Mouse (Mus musculus): ENCODE data around the gene Htr5b. TPM values are rescaled to one million over a fixed set of nuclear protein-coding genes. Genes with fewer than 3 reads are reported as not detected.

The Htr5b gene
- 0.42 and 0.66 TPM in 2 replicates for polyA plus RNA-seq (2012; rRNA removed)

GRCm38 (mm10) chr1:121528399-121528720 lies at the start of gene Htr5b:
Htr5b (minus strand) TSS chr1:121528465.

DNA sequence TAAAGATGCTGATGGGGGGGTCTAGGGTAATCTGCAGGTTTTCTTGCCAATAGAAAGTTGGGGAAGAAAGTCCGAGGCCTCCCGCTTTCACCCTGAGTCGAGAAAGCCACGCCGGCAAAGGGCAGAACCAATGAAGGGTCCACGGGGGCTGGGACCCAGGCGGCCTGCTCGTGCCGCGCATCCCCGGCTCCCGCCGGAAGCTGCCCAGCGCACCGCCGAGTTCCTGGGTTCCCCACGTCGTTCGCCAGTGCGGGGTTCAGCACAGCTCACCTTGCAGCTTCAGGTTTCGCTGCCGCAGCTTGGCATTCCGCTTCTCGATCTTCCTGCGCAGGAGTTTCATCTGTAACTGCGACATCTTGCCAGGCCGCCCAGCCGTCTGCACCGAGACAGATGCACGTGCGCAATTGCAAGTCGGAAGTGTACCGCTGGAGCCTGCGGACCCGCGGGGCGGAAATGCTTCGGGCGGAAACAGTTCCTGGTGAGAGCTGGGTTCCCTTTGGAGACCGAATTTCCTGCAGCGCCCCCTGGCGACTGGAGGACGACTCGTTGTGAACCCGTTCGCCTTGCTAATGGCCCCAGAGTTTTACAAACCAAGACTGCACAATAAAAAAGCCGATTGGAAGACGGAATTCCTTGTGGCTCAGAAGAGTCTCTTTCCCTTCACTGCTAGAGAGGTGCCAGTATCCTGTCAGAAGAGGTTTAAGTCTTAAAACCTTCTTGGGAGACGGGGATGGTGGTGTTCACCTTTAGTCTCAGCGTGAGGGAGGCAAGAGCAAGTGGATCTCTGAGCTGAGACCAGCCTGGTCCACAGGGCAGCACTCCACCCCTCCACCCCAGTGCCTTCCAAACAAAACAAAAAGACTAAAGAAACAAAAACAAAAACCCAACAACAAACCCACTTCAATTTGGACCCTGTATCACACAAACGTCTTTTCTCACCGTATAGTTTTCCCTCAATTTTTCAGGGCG lies 39.5 kb upstream of the Htr5b start, which contains the start of gene Ddx18:
TSS of gene Ddx18 (minus strand) at position 469 of the 969 bp plus-strand sequence.

Other genes with a start within 250 kb of the Htr5b start
- 32.4 and 32.7 TPM in 2 replicates for gene Insig2, start 195.9 kb downstream of the Htr5b start, polyA plus RNA-seq (2012; rRNA removed)
- 16.9 and 18.5 TPM in 2 replicates for gene Ccdc93, start 97.4 kb downstream of the Htr5b start, polyA plus RNA-seq (2012; rRNA removed)
- gene Ddx18, start 39.5 kb upstream of the Htr5b start, polyA plus RNA-seq (2012; rRNA removed), result 63.7 and 68.6 TPM in 2 replicates